Mouse (Mus musculus) kidney, postnatal 0 days (tissue): Measurements from ENCODE around the gene Fcho2. TPM values are rescaled to one million over a fixed set of nuclear protein-coding genes. Genes with fewer than 3 reads are reported as not detected.
A peak's percentile ranks its signal among the peaks of the same experiment; 100 is the strongest.

Experiments
- ATAC-seq: fragments of 200-750 bp; cut with Nextera tagmentation; replicated peaks from 2 replicates; pipeline ENCODE4 v1.8.0; 2017; ENCODE audit warnings: low read depth, moderate number of reproducible peaks, moderate TSS enrichment, moderate library complexity; ENCODE audit not compliant: low FRiP score
- DNase-seq: peaks from one replicate; pipeline ENCODE4 v3.0.0-alpha.2; 2016; ENCODE audit warnings: low spot score
- H3K27ac ChIP-seq: fragments of 300-500 bp; sonication (generic); 2 replicates; pipeline ENCODE4 v1.5.1; 2014; ENCODE audit warnings: mild to moderate bottlenecking
- H3K27me3 ChIP-seq: fragments of 300-500 bp; sonication (generic); 2 replicates; pipeline ENCODE4 v1.6.1; 2014; ENCODE audit warnings: low read length, mixed read lengths; ENCODE audit not compliant: insufficient read depth
- H3K36me3 ChIP-seq: fragments of 300-500 bp; sonication (generic); 2 replicates; pipeline ENCODE4 v1.6.1; 2014; ENCODE audit warnings: low read length, mixed read lengths; ENCODE audit not compliant: insufficient read depth
- H3K4me1 ChIP-seq: fragments of 300-500 bp; sonication (generic); replicated peaks from 2 replicates; pipeline ENCODE4 v1.6.1; 2014; ENCODE audit warnings: antibody characterized with exemption, low read length, mixed read lengths; ENCODE audit not compliant: insufficient read depth
- H3K4me2 ChIP-seq: fragments of 300-500 bp; sonication (generic); 2 replicates; pipeline ENCODE4 v1.6.1; 2014; ENCODE audit warnings: mild to moderate bottlenecking, low read length, moderate library complexity, mixed read lengths
- H3K4me3 ChIP-seq: fragments of 300-500 bp; sonication (generic); replicated peaks from 2 replicates; pipeline ENCODE4 v1.5.1; 2014; ENCODE audit warnings: low read depth, low read length
- H3K9ac ChIP-seq: fragments of 300-500 bp; sonication (generic); 2 replicates; pipeline ENCODE4 v1.6.1; 2014; ENCODE audit warnings: low read depth, low read length
- H3K9me3 ChIP-seq: fragments of 300-500 bp; sonication (generic); replicated peaks from 2 replicates; pipeline ENCODE4 v1.6.1; 2016; ENCODE audit warnings: low read length, inconsistent platforms, mixed read lengths
- CTCF ChIP-seq: IDR thresholded peaks from 2 replicates; pipeline ENCODE4 v1.5.1; 2016; ENCODE audit warnings: antibody characterized with exemption, low read depth, mild to moderate bottlenecking, moderate library complexity
- WGBS: fragments of 180-500 bp; shearing (Covaris S2); extraction: QIAGEN DNeasy Blood & Tissue Kit; methylation state at CpG from one replicate; pipeline ENCODE4 v1.1.7; 2014; 5-methylcytosine and 5-hydroxymethylcytosine counted together
- polyA plus RNA-seq: library from polyadenylated mRNA; unstranded; fragments of >200 nt; fragmentation: Nextera tagmentation; extraction: Ambion mirVana; gene quantifications from 2 replicates; pipeline ENCODE4 v1.2.1, GENCODE M21; 2015

The Fcho2 gene
- polyA plus RNA-seq, 1 experiment from 2014 or later = 33.0 TPM

GRCm38 (mm10) chr13:98729271-98730062, 85.8 kb downstream of the Fcho2 start:
- no peak overlapping the region for H3K27ac ChIP-seq
- no peak overlapping the region for H3K4me3 ChIP-seq
- H3K9ac ChIP-seq = no peak overlapping the region
- DNase-seq (peak; percentile 75), ATAC-seq (no peak)
- WGBS = 36% methylated on average over 1 of the region's 1 CpGs
- no peak overlapping the region for H3K4me2 ChIP-seq
- H3K4me1 ChIP-seq = no peaks in the 10 kb centered on the region
- no peaks in the 10 kb centered on the region for H3K27me3 ChIP-seq
- peak; percentile 70 for TF ChIP-seq CTCF
- peaks cover 27% of the 10 kb centered on the region for H3K36me3 ChIP-seq
- no peaks in the 10 kb centered on the region for H3K9me3 ChIP-seq

GRCm38 (mm10) chr13:98726494-98726893, 88.8 kb downstream of the Fcho2 start:
- TF ChIP-seq CTCF = peak; percentile 88
- no peaks in the 10 kb centered on the region for H3K27me3 ChIP-seq
- DNase-seq (peak; percentile 76), ATAC-seq (peak; percentile 52; the same call in 1 of the 2 replicates)
- no peaks in the 10 kb centered on the region for H3K9me3 ChIP-seq
- H3K9ac ChIP-seq = no peak overlapping the region
- no peak overlapping the region for H3K4me3 ChIP-seq
- WGBS = 62% methylated on average over 4 of the region's 4 CpGs
- peaks cover 19% of the 10 kb centered on the region; the same call in 1 of the 2 replicates for H3K36me3 ChIP-seq
- no peak overlapping the region for H3K4me2 ChIP-seq
- no peaks in the 10 kb centered on the region for H3K4me1 ChIP-seq
- H3K27ac ChIP-seq = no peak overlapping the region

- TF ChIP-seq CTCF = no peak
- DNase-seq = no peak
- H3K4me3 ChIP-seq = no peak overlapping the region
- no peak overlapping the region for H3K4me2 ChIP-seq
- H3K36me3 ChIP-seq = peaks cover 10% of the 10 kb centered on the region; the same call in 1 of the 2 replicates
- H3K9ac ChIP-seq = no peak overlapping the region
- no peak for ATAC-seq
- WGBS = 69% methylated on average over 1 of the region's 1 CpGs
- H3K27me3 ChIP-seq = no peaks in the 10 kb centered on the region
- no peaks in the 10 kb centered on the region for H3K4me1 ChIP-seq
- H3K9me3 ChIP-seq = no peaks in the 10 kb centered on the region
- H3K27ac ChIP-seq = no peak overlapping the region
These were observed 91.8 kb downstream of the Fcho2 start for GRCm38 (mm10) chr13:98723430-98723829.

- Histone ChIP-seq H3K36me3 (peaks cover 10% of the 10 kb centered on the region; the same call in 1 of the 2 replicates), H3K9ac (no peak overlapping the region), H3K9me3 (no peaks in the 10 kb centered on the region), H3K4me2 (no peak overlapping the region), H3K27ac (no peak overlapping the region), H3K27me3 (no peaks in the 10 kb centered on the region), H3K4me1 (no peaks in the 10 kb centered on the region), H3K4me3 (no peak overlapping the region)
- no peak for TF ChIP-seq CTCF
- no peak for DNase-seq
- 59% methylated on average over 1 of the region's 1 CpGs for WGBS
- no peak for ATAC-seq
These were observed 93.0 kb downstream of the Fcho2 start for GRCm38 (mm10) chr13:98722296-98722695.

GRCm38 (mm10) chr13:98716176-98716575, 99.1 kb downstream of the Fcho2 start:
- DNase-seq (no peak), ATAC-seq (no peak)
- TF ChIP-seq CTCF = no peak
- Histone ChIP-seq H3K4me1 (no peaks in the 10 kb centered on the region), H3K4me3 (no peak overlapping the region), H3K27ac (no peak overlapping the region), H3K36me3 (no peaks in the 10 kb centered on the region), H3K27me3 (no peaks in the 10 kb centered on the region), H3K9me3 (no peaks in the 10 kb centered on the region), H3K9ac (no peak overlapping the region), H3K4me2 (no peak overlapping the region)
- 80% methylated on average over 8 of the region's 8 CpGs for WGBS

GRCm38 (mm10) chr13:98715443-98715990, 99.7 kb downstream of the Fcho2 start:
- Histone ChIP-seq H3K4me1 (no peaks in the 10 kb centered on the region), H3K4me2 (no peak overlapping the region), H3K9me3 (no peaks in the 10 kb centered on the region), H3K9ac (no peak overlapping the region), H3K4me3 (no peak overlapping the region), H3K27ac (no peak overlapping the region), H3K27me3 (no peaks in the 10 kb centered on the region), H3K36me3 (no peaks in the 10 kb centered on the region)
- 64% methylated on average over 6 of the region's 6 CpGs for WGBS
- TF ChIP-seq CTCF = no peak
- no peak for DNase-seq
- ATAC-seq = no peak
